Mouse (Mus musculus) CH12.LX (cell line): Measurements from ENCODE around the gene Dyrk4.

Experiments
- CTCF ChIP-seq, 2 experiments: IDR thresholded peaks in 1 of 2; conservative IDR thresholded peaks in 1 of 2; 2 replicates each; pipeline ENCODE4 v1.5.1; 2011 to 2012; ENCODE audit warnings: low read depth in 2 of 2, low read length in 2 of 2, improper control_type of control experiment in 1 of 2, inconsistent platforms in 1 of 2, mild to moderate bottlenecking in 1 of 2, moderate library complexity in 1 of 2
- E2F4 ChIP-seq: IDR thresholded peaks from 2 replicates; pipeline ENCODE4 v1.6.1; 2011; ENCODE audit warnings: low read depth, low read length, improper control_type of control experiment; ENCODE audit not compliant: insufficient replicate concordance
- EP300 ChIP-seq: IDR thresholded peaks from 2 replicates; pipeline ENCODE4 v1.6.1; 2011; ENCODE audit warnings: low read length, improper control_type of control experiment
- MAX ChIP-seq: IDR thresholded peaks from 2 replicates; pipeline ENCODE4 v1.6.1; 2011; ENCODE audit warnings: low read length, improper control_type of control experiment
- MXI1 ChIP-seq: IDR thresholded peaks from 2 replicates; pipeline ENCODE4 v1.6.1; 2011; ENCODE audit warnings: mild to moderate bottlenecking, low read depth, low read length, improper control_type of control experiment
- POLR2A ChIP-seq: IDR thresholded peaks from 2 replicates; pipeline ENCODE4 v1.6.1; 2011; ENCODE audit warnings: low read depth, mild to moderate bottlenecking, improper control_type of control experiment, low read length
- USF1 ChIP-seq: IDR thresholded peaks from 2 replicates; pipeline ENCODE4 v1.6.1; 2014; ENCODE audit warnings: low read depth, mild to moderate bottlenecking, inconsistent platforms, low read length, improper control_type of control experiment
- ZKSCAN1 ChIP-seq: IDR thresholded peaks from 2 replicates; pipeline ENCODE4 v1.6.1; 2012; ENCODE audit warnings: low read depth, inconsistent platforms, low read length, improper control_type of control experiment, borderline replicate concordance
- ZNF384 ChIP-seq: IDR thresholded peaks from 2 replicates; pipeline ENCODE4 v1.6.1; 2012; ENCODE audit warnings: low read depth, low read length, improper control_type of control experiment, inconsistent platforms

- TF ChIP-seq USF1, result no peak
- no peak for TF ChIP-seq ZKSCAN1
- no peak for TF ChIP-seq POLR2A
- no peak for TF ChIP-seq MAX
- TF ChIP-seq MXI1, result no peak
- TF ChIP-seq E2F4, result no peak
- no peak for TF ChIP-seq EP300
- no peak for TF ChIP-seq CTCF (conservative IDR thresholded peaks at IDR 0.05 in 1 of 2, IDR thresholded peaks at IDR 0.05 in 1 of 2; ENCODE audit: low read depth in 2 of 2, low read length in 2 of 2)
- TF ChIP-seq ZNF384, result no peak
Observed at GRCm38 (mm10) chr6:126921111-126921881, at the start of gene Dyrk4.
